Mouse (Mus musculus): ENCODE measurements at regions not wholly inside any gene's neighbourhood (a gene's known extent, or its start where the extent isn't known, plus 50 kb on each side); places are given as distances from the start of the nearest gene placed in this dataset.

- TF ChIP-seq CTCF (IDR thresholded peaks at IDR 0.05; ENCODE audit: low read depth) = no peak
- no peak for TF ChIP-seq EP300 (optimal IDR thresholded peaks at IDR 0.05)
These were observed 293.5 kb downstream of the Sema3d start for GRCm38 (mm10) chr5:12676712-12677111.

Measured in stomach, postnatal 0 days (tissue).